Mouse (Mus musculus): Measurements from ENCODE around the gene Slc30a10.

The Slc30a10 gene

GRCm38 (mm10) chr1:185454575-185454954 lies at the start of gene Slc30a10:
Gene Slc30a10 (plus strand): TSS chr1:185454848.
- no peak for DNase-seq (ENCODE audit: low read depth, low spot score)

- DNase-seq (ENCODE audit: low read depth, low spot score): no peak
These were observed 48.7 kb upstream of the Slc30a10 start for GRCm38 (mm10) chr1:185405921-185406320.

- no peak for DNase-seq (ENCODE audit: low read depth, low spot score)
These were observed 44.8 kb upstream of the Slc30a10 start for GRCm38 (mm10) chr1:185409831-185410230.

GRCm38 (mm10) chr1:185418011-185418410 lies 36.6 kb upstream of the Slc30a10 start:
- no peak for DNase-seq (ENCODE audit: low read depth, low spot score)

- no peak for DNase-seq (ENCODE audit: low read depth, low spot score)
These were observed 34.8 kb upstream of the Slc30a10 start for GRCm38 (mm10) chr1:185419805-185420204.

GRCm38 (mm10) chr1:185420776-185421175 lies 33.9 kb upstream of the Slc30a10 start:
- DNase-seq (ENCODE audit: low read depth, low spot score): no peak

GRCm38 (mm10) chr1:185426583-185426982 lies 28.1 kb upstream of the Slc30a10 start:
- no peak for DNase-seq (ENCODE audit: low read depth, low spot score)

- DNase-seq (ENCODE audit: low read depth, low spot score): no peak
These were observed 24.2 kb upstream of the Slc30a10 start for GRCm38 (mm10) chr1:185430488-185430887.

GRCm38 (mm10) chr1:185431245-185431997 lies 23.2 kb upstream of the Slc30a10 start:
- DNase-seq (ENCODE audit: low read depth, low spot score): no peak

- no peak for DNase-seq (ENCODE audit: low read depth, low spot score)
These were observed 22.7 kb upstream of the Slc30a10 start for GRCm38 (mm10) chr1:185431998-185432317.

GRCm38 (mm10) chr1:185433112-185433511 lies 21.5 kb upstream of the Slc30a10 start:
- no peak for DNase-seq (ENCODE audit: low read depth, low spot score)

- peak; percentile 9 for DNase-seq (ENCODE audit: low read depth, low spot score)
These were observed 15.6 kb upstream of the Slc30a10 start for GRCm38 (mm10) chr1:185438841-185439580.

- DNase-seq (ENCODE audit: low read depth, low spot score): no peak
These were observed 12.8 kb upstream of the Slc30a10 start for GRCm38 (mm10) chr1:185441703-185442472.

- no peak for DNase-seq (ENCODE audit: low read depth, low spot score)
These were observed 5.7 kb upstream of the Slc30a10 start for GRCm38 (mm10) chr1:185448936-185449335.

GRCm38 (mm10) chr1:185449727-185450126 lies 4.9 kb upstream of the Slc30a10 start:
- DNase-seq (ENCODE audit: low read depth, low spot score): no peak

- DNase-seq (ENCODE audit: low read depth, low spot score): no peak
These were observed 3.6 kb upstream of the Slc30a10 start for GRCm38 (mm10) chr1:185451077-185451476.

GRCm38 (mm10) chr1:185451495-185451894 lies 3.2 kb upstream of the Slc30a10 start:
- DNase-seq (ENCODE audit: low read depth, low spot score): no peak

GRCm38 (mm10) chr1:185452461-185452860 lies 2.2 kb upstream of the Slc30a10 start:
- no peak for DNase-seq (ENCODE audit: low read depth, low spot score)

- no peak for DNase-seq (ENCODE audit: low read depth, low spot score)
These were observed 504 bp upstream of the Slc30a10 start for GRCm38 (mm10) chr1:185454144-185454543.

GRCm38 (mm10) chr1:185454955-185455701 lies 480 bp downstream of the Slc30a10 start:
- no peak for DNase-seq (ENCODE audit: low read depth, low spot score)

GRCm38 (mm10) chr1:185456327-185456726 lies 1.7 kb downstream of the Slc30a10 start:
- DNase-seq (ENCODE audit: low read depth, low spot score): no peak

- no peak for DNase-seq (ENCODE audit: low read depth, low spot score)
These were observed 5.4 kb downstream of the Slc30a10 start for GRCm38 (mm10) chr1:185460096-185460495.
